Mouse (Mus musculus) frontal cortex, adult (tissue): Measurements from ENCODE around the gene Kcnj12.

Experiments used
- ATAC-seq: cut with Nextera tagmentation; 2 replicates; pipeline ENCODE4 v1.9.2; 2017; ENCODE audit warnings: mild to moderate bottlenecking, moderate library complexity, mixed read lengths; ENCODE audit not compliant: low TSS enrichment

Kcnj12 gene

GRCm38 (mm10) chr11:61024996-61025395 is 2.6 kb downstream of the Kcnj12 start:
- ATAC-seq = no peak

DNA sequence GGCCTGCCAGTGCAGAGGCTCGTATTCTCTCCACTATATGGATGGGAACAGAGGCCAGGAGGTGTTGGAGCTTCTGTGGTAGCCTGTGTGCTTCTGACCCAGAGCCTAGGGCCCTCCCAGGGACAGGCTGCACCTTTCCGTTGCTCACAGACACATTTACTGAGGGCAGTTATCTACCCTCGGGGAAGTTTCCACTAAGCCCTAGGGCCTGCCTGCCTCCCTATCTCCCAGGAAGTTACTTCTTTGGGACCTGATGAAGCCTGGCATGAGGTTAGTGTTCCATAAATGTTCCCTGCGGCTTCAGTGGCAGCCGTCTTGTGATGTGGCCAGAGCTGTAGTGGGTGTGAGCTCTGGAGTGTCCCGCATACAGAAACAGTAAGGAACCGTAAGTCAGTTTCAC is 3.2 kb downstream of the Kcnj12 start:
- no peak for ATAC-seq

DNA sequence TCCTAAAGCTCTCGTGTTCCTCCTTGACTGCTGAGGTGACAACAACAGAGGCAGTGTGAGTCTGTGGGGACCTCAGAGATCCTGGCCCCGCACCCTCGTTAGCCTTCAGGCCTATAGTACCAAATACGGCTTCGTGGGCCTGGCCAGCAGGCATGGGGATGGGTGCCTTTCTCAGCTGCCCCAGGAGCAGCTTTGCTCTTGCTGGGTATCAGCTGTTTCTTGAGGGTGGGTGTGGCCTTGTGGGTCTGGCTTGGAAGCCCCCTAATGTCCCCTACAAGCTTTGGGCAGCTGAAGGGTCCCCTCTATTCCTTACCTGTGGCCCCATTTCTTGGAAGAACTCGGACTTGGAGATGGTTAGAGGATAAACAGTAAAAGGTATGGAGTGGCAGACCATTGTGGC is 4.0 kb downstream of the Kcnj12 start:
- ATAC-seq = no peak

- ATAC-seq = no peak
Observed at GRCm38 (mm10) chr11:61027160-61027559, 4.8 kb downstream of the Kcnj12 start.

GRCm38 (mm10) chr11:61028211-61028950 is 6.0 kb downstream of the Kcnj12 start:
- no peak for ATAC-seq

DNA sequence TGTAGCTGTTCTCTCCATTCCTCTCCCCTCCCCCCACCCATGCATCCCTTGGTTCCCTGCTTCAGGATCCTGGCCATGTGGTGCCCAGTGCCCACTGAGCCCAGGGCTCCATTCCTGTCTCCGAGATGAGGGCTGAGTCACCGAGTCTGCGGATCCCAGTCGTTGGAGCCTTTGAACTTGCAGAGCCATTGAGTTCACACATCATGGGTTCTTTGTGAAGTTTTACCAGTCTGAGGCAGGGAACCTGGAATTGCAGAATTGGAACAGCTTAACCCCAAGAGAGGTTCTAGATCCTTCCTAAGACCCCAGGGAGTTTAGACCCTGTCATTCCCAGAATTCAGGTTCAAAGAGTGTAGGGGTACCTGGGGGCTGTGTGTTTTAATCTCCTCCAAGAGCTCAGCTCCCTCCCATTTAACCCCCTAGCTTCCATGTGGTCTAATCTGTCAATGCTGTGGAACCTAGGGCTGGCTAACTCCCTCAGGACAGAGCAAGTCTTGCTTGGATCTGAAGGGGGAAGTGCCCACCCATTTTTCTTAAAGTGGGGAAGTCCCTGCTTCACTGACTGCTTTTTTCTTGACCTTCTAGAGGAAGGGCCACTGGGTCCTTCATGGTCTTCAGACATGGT is 6.9 kb downstream of the Kcnj12 start:
- ATAC-seq = no peak

- ATAC-seq = no peak
Observed at GRCm38 (mm10) chr11:61029864-61030595, 7.7 kb downstream of the Kcnj12 start.

DNA sequence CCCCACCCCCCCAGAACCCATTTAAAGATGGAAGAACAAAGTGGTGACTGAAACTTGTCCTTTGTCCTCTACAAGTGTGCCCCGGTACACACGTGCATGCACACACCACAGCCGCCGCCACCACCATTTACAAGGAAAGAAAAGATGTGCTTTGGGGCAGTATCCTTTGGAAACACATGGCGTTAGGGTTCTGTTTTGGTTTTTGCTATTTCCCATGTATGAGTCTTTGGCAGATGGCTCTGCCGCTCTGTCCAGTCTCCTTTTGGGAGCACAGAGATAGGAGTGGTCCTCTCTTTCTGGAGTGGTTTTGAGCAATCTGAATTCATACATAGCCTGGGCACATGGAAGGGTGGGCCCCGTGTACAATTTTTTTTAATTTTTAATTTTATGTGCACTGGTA is 8.8 kb downstream of the Kcnj12 start:
- no peak for ATAC-seq

- ATAC-seq = no peak
Observed at GRCm38 (mm10) chr11:61031658-61032445, 9.5 kb downstream of the Kcnj12 start.

DNA sequence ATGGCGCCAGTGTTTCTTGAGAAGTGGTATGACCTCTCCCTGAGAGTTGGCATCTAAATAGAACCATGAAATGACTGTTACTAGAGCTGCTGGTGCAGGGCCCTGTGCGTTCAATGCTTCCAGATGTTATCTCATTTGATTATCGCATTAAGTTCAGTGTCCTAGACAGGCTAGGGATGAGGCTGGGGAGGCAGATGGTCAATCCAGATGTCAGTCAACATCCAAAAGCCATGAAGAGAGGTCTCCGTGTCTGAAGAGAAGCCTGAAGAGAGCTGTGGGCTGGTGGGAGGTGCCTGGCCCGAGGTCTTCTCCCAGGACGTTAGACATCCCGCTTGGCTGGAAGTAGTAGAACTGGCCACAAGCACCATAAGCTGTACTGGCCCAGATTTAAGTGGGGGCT is 10.1 kb downstream of the Kcnj12 start:
- ATAC-seq = no peak

DNA sequence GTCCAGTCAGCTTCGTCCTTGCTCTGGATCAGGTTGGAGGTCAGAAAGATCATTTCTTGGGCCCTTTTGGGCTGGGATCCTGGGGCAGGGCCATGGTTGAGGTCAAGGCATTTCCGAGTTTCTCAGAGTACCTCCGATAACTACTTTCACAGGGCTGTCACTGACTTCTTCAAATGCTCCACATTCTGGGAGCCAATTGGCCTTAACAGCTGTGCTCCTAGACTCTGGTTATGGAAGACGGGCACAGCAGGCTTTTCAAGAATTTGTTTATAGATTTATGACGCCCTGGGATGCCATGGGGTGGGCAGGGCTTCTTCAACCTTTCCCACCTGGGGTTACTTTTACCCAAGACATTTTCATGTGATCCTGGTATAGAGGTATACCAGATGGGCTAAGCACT is 10.8 kb downstream of the Kcnj12 start:
- no peak for ATAC-seq

- no peak for ATAC-seq
Observed at GRCm38 (mm10) chr11:61036639-61037038, 14.3 kb downstream of the Kcnj12 start.

GRCm38 (mm10) chr11:61038277-61038782 is 16.0 kb downstream of the Kcnj12 start:
- no peak for ATAC-seq

DNA sequence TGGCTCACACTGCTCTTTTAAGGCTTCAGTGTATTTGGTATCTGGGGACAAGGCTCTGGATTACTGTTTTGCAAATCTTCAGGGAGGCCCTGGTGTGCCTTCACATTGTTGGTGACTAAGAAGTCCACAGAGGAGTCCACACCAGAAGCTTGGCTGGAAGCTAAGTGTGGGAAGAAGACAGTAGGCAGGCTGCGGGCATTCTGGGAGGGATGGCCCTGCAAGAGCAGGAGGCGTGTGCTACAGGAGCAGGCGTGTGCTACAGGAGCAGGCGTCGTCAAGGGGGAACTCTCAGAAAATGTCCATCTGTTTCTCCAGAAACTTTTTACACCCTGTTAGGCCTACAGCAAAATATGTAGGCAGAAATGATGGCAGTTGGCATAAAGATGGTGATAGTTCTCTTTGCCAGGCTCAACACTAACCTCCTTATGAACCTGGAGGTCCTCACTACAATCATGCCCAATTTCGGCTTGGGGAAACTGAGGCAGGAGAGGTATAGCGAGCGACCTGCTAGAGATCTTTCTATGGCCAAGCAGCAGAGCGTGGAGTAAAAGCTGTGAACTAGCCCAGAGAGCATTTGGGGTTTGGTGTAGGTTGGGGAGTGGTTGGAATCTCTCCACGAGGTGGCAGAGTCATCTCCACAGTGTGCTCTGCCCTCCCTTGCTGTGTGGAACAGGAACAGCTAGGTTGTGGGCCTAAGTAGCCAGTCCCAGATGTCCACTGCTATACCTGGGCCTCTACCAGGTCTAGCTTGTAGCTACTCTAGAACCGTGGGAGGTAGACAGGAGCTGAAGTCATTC is 18.7 kb downstream of the Kcnj12 start:
- peak; percentile 97 for ATAC-seq

DNA sequence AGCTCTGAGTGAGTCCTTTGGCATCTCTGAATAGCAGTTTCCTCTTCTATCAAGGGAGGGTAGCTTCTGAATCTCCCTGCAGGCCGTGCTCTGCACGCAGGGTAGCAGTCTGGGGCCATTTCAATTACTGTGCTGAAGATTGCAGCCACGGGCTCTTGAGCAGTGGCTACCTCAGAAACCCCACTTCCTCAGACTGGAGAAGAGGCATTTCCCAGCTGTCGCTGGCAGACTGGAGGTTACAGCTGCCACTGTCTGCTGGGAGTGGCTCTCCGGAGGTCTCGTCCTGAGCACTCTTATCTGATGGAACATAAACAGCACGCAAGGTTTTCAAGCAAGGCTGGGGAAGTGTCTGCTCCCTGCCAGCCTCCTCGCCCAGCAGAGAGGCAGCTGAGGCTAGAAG is 20.2 kb downstream of the Kcnj12 start:
- ATAC-seq = no peak

DNA sequence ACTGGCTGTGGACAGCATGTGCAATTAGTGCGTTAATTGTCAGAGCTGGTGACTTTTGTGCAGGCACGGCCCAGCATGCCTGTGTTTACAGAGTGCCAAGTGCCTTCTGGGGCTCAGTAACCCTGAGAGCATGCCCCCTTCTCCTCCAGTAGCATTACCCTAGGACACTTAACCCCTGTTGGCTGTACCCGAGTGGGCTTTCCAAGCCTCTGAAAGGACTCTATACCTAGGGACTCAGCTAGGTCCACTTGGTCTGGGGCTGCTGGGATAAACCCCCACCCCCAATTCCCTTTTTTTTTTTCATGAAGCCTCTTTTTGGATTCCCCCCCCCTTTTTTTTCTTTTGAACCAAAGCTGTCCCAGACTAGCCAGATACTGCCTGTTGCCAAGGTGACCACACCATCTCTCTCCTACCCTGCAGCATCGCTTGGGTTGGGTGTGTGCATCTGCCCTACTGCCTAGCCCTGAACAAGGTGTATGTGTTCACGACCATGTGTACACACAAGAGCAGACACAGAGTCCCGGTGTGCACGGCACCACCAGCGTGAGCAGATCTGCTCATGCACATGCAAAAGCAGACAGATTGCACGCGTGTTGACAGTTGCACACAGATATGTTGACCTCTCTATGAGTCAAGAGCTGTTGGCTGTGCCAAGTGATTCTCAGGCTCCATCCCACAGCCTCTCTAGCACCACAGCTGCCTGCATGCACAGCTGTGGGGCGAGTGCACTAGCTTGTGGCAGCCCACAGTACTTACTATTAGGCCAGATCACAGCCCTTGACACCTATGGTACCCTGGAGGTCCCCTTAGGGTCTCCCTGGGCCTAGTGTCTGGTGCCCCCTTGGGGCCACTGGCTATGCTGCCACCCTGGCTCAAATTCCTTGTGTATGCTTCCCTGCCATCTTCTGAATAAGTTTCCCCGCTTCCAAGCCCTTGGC is 21.0 kb downstream of the Kcnj12 start:
- ATAC-seq = no peak

DNA sequence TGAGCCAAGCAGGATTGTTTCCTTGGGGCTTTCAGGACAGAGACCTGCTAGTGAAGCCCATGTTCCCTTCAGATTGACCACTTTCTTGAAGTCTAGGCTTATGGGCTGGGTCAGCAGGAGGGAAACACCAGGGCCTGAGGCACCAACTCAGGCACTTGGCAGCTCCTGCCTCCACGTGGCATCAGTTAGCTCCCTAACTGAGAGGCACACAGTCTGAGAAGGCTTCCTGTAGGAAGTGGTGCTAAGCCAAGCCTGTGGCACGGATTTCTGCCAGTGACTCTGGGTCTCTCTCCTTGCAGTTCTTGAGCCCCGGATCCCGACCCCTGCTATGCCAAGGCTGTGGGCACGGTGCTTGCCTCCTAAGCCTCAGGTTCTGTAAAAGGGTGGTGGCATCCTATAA is 22.4 kb downstream of the Kcnj12 start:
- no peak for ATAC-seq

DNA sequence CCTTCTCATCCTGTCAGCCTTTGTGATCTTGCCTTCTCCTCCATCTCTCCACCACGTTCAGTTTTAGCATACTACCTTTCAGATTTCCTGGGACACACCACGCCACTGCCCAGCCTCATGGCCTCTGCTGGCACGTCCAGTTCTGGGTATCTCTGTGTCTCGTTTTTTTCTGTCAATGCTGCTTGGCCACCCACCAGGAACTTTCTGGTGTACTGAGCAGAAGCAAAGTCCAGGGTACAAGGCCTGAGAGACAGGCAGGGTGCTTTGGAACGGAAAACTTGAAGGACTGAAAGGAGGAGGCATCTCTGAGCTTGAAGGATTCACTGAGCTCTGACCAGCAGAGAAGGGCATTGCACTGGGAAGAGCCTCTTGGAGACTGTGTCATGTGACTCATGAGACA is 25.1 kb downstream of the Kcnj12 start:
- no peak for ATAC-seq

- no peak for ATAC-seq
Observed at GRCm38 (mm10) chr11:61051151-61051550, 28.8 kb downstream of the Kcnj12 start.

DNA sequence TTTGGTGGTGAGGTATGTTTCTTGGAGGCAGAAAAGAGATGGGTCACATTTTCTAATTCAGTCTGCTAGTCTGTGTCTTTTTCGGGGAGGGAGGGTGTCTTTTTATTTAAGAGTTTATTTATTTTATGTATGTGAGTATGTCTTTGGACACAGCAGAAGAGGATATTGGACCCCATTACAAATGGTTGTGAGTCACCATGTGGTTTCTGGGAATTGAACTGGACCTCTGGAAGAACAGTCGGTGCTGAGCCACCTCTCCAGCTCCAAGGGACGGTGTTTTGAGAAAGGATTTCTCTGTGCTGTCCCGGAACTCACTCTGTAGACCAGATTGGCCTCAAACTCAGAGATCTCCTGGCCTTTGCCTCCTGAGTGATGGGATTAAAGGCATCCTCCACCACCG is 34.5 kb downstream of the Kcnj12 start:
- no peak for ATAC-seq
